Mouse (Mus musculus) lung, embryonic 15.5 days (tissue): ENCODE results near the gene Kif26a. TPM values are rescaled to one million over a fixed set of nuclear protein-coding genes. Genes with fewer than 3 reads are reported as not detected.

Experiments used
- ATAC-seq: fragments of 200-750 bp; cut with Nextera tagmentation; 2 replicates; pipeline ENCODE4 v1.8.0; 2017; ENCODE audit warnings: moderate number of reproducible peaks, borderline replicate concordance; ENCODE audit not compliant: low FRiP score, low TSS enrichment; ENCODE audit errors: extremely low read depth
- H3K27ac ChIP-seq: fragments of 300-500 bp; sonication (generic); 2 replicates; pipeline ENCODE4 v1.5.1; 2015; ENCODE audit warnings: moderate library complexity, mild to moderate bottlenecking, inconsistent platforms
- H3K27me3 ChIP-seq: fragments of 300-500 bp; sonication (generic); 2 replicates; pipeline ENCODE4 v1.6.1; 2015; ENCODE audit warnings: inconsistent platforms
- H3K36me3 ChIP-seq: fragments of 300-500 bp; sonication (generic); 2 replicates; pipeline ENCODE4 v1.6.1; 2015; ENCODE audit warnings: inconsistent platforms
- H3K4me1 ChIP-seq: fragments of 300-500 bp; sonication (generic); 2 replicates; pipeline ENCODE4 v1.6.1; 2015; ENCODE audit warnings: inconsistent platforms
- H3K4me2 ChIP-seq: fragments of 300-500 bp; sonication (generic); 2 replicates; pipeline ENCODE4 v1.6.1; 2015; ENCODE audit warnings: inconsistent platforms, mild to moderate bottlenecking, moderate library complexity
- H3K4me3 ChIP-seq: fragments of 300-500 bp; sonication (generic); 2 replicates; pipeline ENCODE4 v1.5.1; 2015; ENCODE audit warnings: mild to moderate bottlenecking, inconsistent platforms
- H3K9ac ChIP-seq: fragments of 300-500 bp; sonication (generic); 2 replicates; pipeline ENCODE4 v1.6.1; 2015; ENCODE audit warnings: inconsistent platforms
- H3K9me3 ChIP-seq: fragments of 300-500 bp; sonication (generic); 2 replicates; pipeline ENCODE4 v1.6.1; 2016; ENCODE audit warnings: inconsistent platforms
- WGBS: fragments of 180-500 bp; shearing (Covaris S2); methylation state at CpG from one replicate; pipeline ENCODE4 v1.1.7; 2015; 5-methylcytosine and 5-hydroxymethylcytosine counted together
- polyA plus RNA-seq: library from polyadenylated mRNA; unstranded; fragments of >200 nt; fragmentation: Nextera tagmentation; extraction: Ambion mirVana; gene quantifications from 2 replicates; pipeline ENCODE4 v1.2.1, GENCODE M21; 2015

Kif26a gene
- polyA plus RNA-seq, 1 experiment from 2014 or later = 3.2 TPM

- Histone ChIP-seq H3K4me1 (peaks cover 6% of the 10 kb centered on the region), H3K36me3 (no peaks in the 10 kb centered on the region), H3K9ac (no peak overlapping the region), H3K4me3 (no peak overlapping the region), H3K27ac (no peak overlapping the region), H3K9me3 (no peaks in the 10 kb centered on the region), H3K27me3 (no peaks in the 10 kb centered on the region), H3K4me2 (no peak overlapping the region)
- ATAC-seq = no peak
- 89% methylated on average over 1 of the region's 1 CpGs for WGBS
Measured at GRCm38 (mm10) chr12:112171657-112172056, 25.6 kb downstream of the Kif26a start.

- Histone ChIP-seq H3K36me3 (no peaks in the 10 kb centered on the region), H3K27me3 (no peaks in the 10 kb centered on the region), H3K4me1 (peaks cover 6% of the 10 kb centered on the region), H3K9me3 (no peaks in the 10 kb centered on the region), H3K9ac (no peak overlapping the region), H3K4me3 (no peak overlapping the region), H3K4me2 (no peak overlapping the region), H3K27ac (no peak overlapping the region)
- no peak for ATAC-seq
- WGBS = 57% methylated on average over 8 of the region's 8 CpGs
Measured at GRCm38 (mm10) chr12:112172214-112172613, 26.2 kb downstream of the Kif26a start.

GRCm38 (mm10) chr12:112177679-112178078 lies 31.7 kb downstream of the Kif26a start:
- no peak overlapping the region for H3K4me3 ChIP-seq
- no peak for ATAC-seq
- H3K4me2 ChIP-seq = no peak overlapping the region
- H3K9ac ChIP-seq = no peak overlapping the region
- no peaks in the 10 kb centered on the region for H3K9me3 ChIP-seq
- H3K27ac ChIP-seq = no peak overlapping the region
- H3K27me3 ChIP-seq = no peaks in the 10 kb centered on the region
- H3K36me3 ChIP-seq = no peaks in the 10 kb centered on the region
- WGBS = 91% methylated on average over 19 of the region's 19 CpGs
- peaks cover 5% of the 10 kb centered on the region; the same call in 1 of the 2 replicates for H3K4me1 ChIP-seq

GRCm38 (mm10) chr12:112179687-112180086 lies 33.7 kb downstream of the Kif26a start:
- H3K27ac ChIP-seq = no peak overlapping the region
- WGBS = 81% methylated on average over 12 of the region's 13 CpGs
- H3K9ac ChIP-seq = no peak overlapping the region
- H3K9me3 ChIP-seq = no peaks in the 10 kb centered on the region
- no peak for ATAC-seq
- peaks cover 14% of the 10 kb centered on the region; the same call in 1 of the 2 replicates for H3K4me1 ChIP-seq
- H3K27me3 ChIP-seq = no peaks in the 10 kb centered on the region
- no peaks in the 10 kb centered on the region for H3K36me3 ChIP-seq
- H3K4me2 ChIP-seq = no peak overlapping the region
- no peak overlapping the region for H3K4me3 ChIP-seq

- Histone ChIP-seq H3K9ac (no peak overlapping the region), H3K4me3 (no peak overlapping the region), H3K9me3 (no peaks in the 10 kb centered on the region), H3K36me3 (no peaks in the 10 kb centered on the region), H3K27ac (no peak overlapping the region), H3K4me2 (no peak overlapping the region), H3K4me1 (peaks cover 16% of the 10 kb centered on the region; the same call in 1 of the 2 replicates), H3K27me3 (no peaks in the 10 kb centered on the region)
- no peak for ATAC-seq
- 49% methylated on average over 7 of the region's 7 CpGs for WGBS
Measured at GRCm38 (mm10) chr12:112181921-112182608, 36.1 kb downstream of the Kif26a start.

DNA sequence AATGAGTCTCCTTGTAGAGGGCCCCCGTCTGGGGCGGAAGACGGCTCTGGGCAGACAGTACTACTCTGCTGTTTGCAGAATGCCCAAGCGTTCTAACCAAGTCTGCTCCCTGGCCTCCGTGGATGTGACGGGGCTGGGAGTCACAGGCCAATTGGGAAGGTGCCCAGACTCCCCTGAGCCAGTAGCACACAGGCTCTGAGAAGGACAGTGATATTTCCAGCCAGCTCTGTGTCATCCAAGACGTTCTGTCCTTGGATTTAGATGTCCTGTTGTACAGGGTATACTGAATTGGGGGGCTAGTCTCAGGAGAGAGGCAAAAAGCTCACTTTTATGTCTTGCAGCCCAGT lies 36.6 kb downstream of the Kif26a start:
- ATAC-seq = no peak
- Histone ChIP-seq H3K4me3 (no peak overlapping the region), H3K27ac (no peak overlapping the region), H3K4me2 (no peak overlapping the region), H3K9me3 (no peaks in the 10 kb centered on the region), H3K36me3 (no peaks in the 10 kb centered on the region), H3K4me1 (peaks cover 16% of the 10 kb centered on the region; the same call in 1 of the 2 replicates), H3K27me3 (no peaks in the 10 kb centered on the region), H3K9ac (no peak overlapping the region)
- WGBS = 28% methylated on average over 7 of the region's 7 CpGs

- H3K4me3 ChIP-seq = no peak overlapping the region
- no peak for ATAC-seq
- H3K27ac ChIP-seq = peak overlapping the region; percentile 84
- WGBS = 58% methylated on average over 6 of the region's 6 CpGs
- H3K9ac ChIP-seq = no peak overlapping the region
- H3K9me3 ChIP-seq = no peaks in the 10 kb centered on the region
- no peaks in the 10 kb centered on the region for H3K27me3 ChIP-seq
- H3K4me2 ChIP-seq = no peak overlapping the region
- no peaks in the 10 kb centered on the region for H3K36me3 ChIP-seq
- peaks cover 16% of the 10 kb centered on the region; the same call in 1 of the 2 replicates for H3K4me1 ChIP-seq
Measured at GRCm38 (mm10) chr12:112183675-112184074, 37.7 kb downstream of the Kif26a start.

DNA sequence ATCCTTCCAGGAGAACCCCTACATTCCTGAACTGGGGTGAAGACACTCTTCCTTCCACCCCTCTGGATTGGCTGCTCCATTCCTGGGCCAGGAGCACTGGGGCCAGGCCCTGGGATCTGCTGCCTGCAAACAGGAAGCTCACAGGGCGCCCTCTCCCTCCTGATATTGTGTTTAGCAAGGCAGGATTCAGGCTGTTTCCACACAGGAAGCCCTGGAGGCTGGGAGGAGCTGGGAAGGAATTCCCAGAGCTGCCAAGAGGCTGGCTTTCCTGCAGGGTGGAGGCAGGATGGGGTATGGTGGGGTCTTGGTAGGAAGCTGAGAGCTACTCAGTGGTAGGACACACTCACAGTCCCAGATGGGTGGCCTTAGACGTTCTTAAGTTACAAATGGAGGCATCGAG lies 38.4 kb downstream of the Kif26a start:
- H3K27ac ChIP-seq = peak overlapping the region; percentile 84
- no peak overlapping the region for H3K4me2 ChIP-seq
- peaks cover 16% of the 10 kb centered on the region; the same call in 1 of the 2 replicates for H3K4me1 ChIP-seq
- H3K36me3 ChIP-seq = no peaks in the 10 kb centered on the region
- H3K9ac ChIP-seq = peak overlapping the region; percentile 16; the same call in 1 of the 2 replicates
- WGBS = 43% methylated on average over 3 of the region's 3 CpGs
- no peak overlapping the region for H3K4me3 ChIP-seq
- peak; percentile 79 for ATAC-seq
- H3K27me3 ChIP-seq = no peaks in the 10 kb centered on the region
- H3K9me3 ChIP-seq = no peaks in the 10 kb centered on the region

GRCm38 (mm10) chr12:112186899-112187298 lies 40.9 kb downstream of the Kif26a start:
- Histone ChIP-seq H3K9me3 (no peaks in the 10 kb centered on the region), H3K36me3 (no peaks in the 10 kb centered on the region), H3K27me3 (no peaks in the 10 kb centered on the region), H3K4me3 (no peak overlapping the region), H3K27ac (no peak overlapping the region), H3K4me1 (peaks cover 16% of the 10 kb centered on the region; the same call in 1 of the 2 replicates), H3K4me2 (no peak overlapping the region), H3K9ac (no peak overlapping the region)
- 76% methylated on average over 6 of the region's 6 CpGs for WGBS
- ATAC-seq = no peak

GRCm38 (mm10) chr12:112191753-112192152 lies 45.7 kb downstream of the Kif26a start:
- Histone ChIP-seq H3K36me3 (no peaks in the 10 kb centered on the region), H3K4me1 (0 out of 2 replicates have a peak, but pooled peaks cover 6% of the 10 kb centered on the region), H3K9me3 (no peaks in the 10 kb centered on the region), H3K4me3 (no peak overlapping the region), H3K27me3 (no peaks in the 10 kb centered on the region), H3K27ac (no peak overlapping the region), H3K9ac (no peak overlapping the region), H3K4me2 (no peak overlapping the region)
- WGBS = 16% methylated on average over 6 of the region's 6 CpGs
- ATAC-seq = no peak

DNA sequence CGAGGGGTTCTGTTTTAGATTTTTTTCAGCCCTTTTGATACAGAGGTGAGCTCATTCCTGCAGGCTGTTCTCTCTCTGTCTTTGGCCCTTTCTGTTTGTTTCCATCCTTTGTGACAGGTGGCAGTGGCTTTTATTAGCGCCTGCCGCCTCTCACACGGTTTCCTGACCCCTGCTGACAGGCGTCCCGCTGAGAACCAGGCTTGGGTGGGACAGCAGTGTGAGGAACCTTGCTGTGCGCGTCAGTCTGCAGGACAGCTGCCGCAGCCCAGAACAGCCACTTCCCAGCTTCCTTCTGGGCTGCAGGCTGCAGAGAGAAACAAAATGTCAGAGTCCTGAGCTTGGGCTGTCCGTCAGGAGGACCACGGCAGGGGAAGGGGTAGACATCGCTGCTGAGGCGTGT lies 49.0 kb downstream of the Kif26a start:
- no peak for ATAC-seq
- Histone ChIP-seq H3K4me1 (0 out of 2 replicates have a peak, but pooled peaks cover 6% of the 10 kb centered on the region), H3K36me3 (no peaks in the 10 kb centered on the region), H3K9ac (no peak overlapping the region), H3K27ac (no peak overlapping the region), H3K4me3 (no peak overlapping the region), H3K27me3 (no peaks in the 10 kb centered on the region), H3K9me3 (no peaks in the 10 kb centered on the region), H3K4me2 (peak overlapping the region; percentile 26; the same call in 1 of the 2 replicates)
- 9% methylated on average over 13 of the region's 13 CpGs for WGBS

- WGBS = 50% methylated on average over 10 of the region's 10 CpGs
- H3K4me2 ChIP-seq = no peak overlapping the region
- H3K27ac ChIP-seq = no peak overlapping the region
- H3K36me3 ChIP-seq = no peaks in the 10 kb centered on the region
- no peaks in the 10 kb centered on the region for H3K9me3 ChIP-seq
- H3K4me1 ChIP-seq = 0 out of 2 replicates have a peak, but pooled peaks cover 6% of the 10 kb centered on the region
- H3K27me3 ChIP-seq = no peaks in the 10 kb centered on the region
- H3K4me3 ChIP-seq = no peak overlapping the region
- ATAC-seq = no peak
- H3K9ac ChIP-seq = no peak overlapping the region
Measured at GRCm38 (mm10) chr12:112196562-112196961, 50.6 kb downstream of the Kif26a start.
